Mouse (Mus musculus): ENCODE results near the gene Ngdn.

DNA sequence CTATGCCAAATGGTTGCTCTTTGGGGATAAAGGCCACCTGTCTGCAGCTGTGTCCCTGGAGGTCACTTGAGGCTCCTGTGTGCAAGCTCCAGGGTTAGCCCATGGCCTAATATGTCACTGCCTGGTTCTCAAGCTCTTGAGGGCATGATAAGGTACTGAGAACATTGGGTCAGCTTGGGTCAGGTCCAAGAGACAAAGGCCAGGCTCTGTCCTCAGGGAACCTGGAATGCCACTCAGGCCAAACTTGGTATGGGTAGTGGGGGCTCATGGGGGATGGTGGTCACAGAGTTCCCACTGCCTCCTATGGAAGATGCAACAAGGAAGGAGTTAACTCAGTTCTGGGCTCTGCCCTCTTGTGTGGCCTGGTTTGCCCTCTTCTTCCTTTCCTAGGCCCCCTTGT lies 46.9 kb upstream of the Ngdn start:
- no peak for TF ChIP-seq CTCF (IDR thresholded peaks at IDR 0.05 in 2 of 3, conservative IDR thresholded peaks at IDR 0.05 in 1 of 3; ENCODE audit: control insufficient read depth in 1 of 3, insufficient read depth in 1 of 3, low read depth in 2 of 3, low read length in 3 of 3, poor library complexity in 1 of 3, severe bottlenecking in 1 of 3)
- TF ChIP-seq TBP (IDR thresholded peaks at IDR 0.05; ENCODE audit: low read depth, low read length): no peak
- TF ChIP-seq POLR2A (IDR thresholded peaks at IDR 0.05; ENCODE audit: control insufficient read depth in 1 of 2, insufficient read depth in 1 of 2, low read depth in 1 of 2, low read length in 2 of 2, poor library complexity in 1 of 2): no peak
- TF ChIP-seq MXI1 (IDR thresholded peaks at IDR 0.05; ENCODE audit: low read depth, low read length): no peak
- no peak for TF ChIP-seq ETS1 (IDR thresholded peaks at IDR 0.05; ENCODE audit: low read depth, low read length)
- TF ChIP-seq GATA1 (IDR thresholded peaks at IDR 0.05; ENCODE audit: low read depth, low read length): no peak
